Mouse (Mus musculus) gastrocnemius, postnatal 14 days (tissue): ENCODE measurements at regions not wholly inside any gene's neighbourhood (a gene's known extent, or its start where the extent isn't known, plus 50 kb on each side); places are given as distances from the start of the nearest gene placed in this dataset.
A peak's percentile ranks its signal among the peaks of the same experiment; 100 is the strongest.

Experiments used
- DNase-seq: peaks from one replicate; pipeline ENCODE4 v3.0.0; 2021; ENCODE audit warnings: mixed read lengths
- intact Hi-C: fragments of 180-260 bp; cut with DNase I; formaldehyde crosslinking; loops from one replicate; pipeline ENCODE4 v1.15.1; 2025; ENCODE audit warnings: low total_unique reads

DNA sequence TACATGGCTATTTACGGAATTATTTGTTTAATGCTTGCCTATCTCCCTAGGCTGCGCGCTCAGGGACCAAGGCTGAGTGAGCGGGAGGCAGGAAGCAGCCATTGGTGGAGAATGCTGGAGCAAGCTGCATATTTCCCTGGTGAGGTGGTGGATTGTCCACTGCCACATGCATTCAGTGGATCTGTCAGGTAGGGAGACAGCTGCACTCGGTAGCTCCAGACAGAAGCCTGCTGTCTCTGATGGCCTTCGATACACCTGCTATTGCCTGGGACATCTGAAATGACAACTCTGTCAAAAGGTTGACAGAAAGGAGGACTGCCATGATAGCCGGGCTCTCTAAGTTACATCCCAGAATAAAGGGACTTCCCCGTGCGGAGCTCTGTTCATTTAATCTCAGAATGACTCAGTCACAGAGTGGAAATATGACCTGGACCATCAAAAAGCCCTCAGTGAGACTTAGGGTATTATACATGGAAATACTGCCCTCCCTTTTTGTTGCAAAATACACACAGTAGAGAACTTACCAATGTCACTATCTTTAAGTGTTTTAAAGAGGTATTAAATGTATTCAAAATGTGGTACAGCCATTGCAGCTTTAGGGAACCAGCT, 201.5 kb downstream of the Hhipl2 start:
- DNase-seq, result no peak
- intact Hi-C loops, result no loop called here

DNA sequence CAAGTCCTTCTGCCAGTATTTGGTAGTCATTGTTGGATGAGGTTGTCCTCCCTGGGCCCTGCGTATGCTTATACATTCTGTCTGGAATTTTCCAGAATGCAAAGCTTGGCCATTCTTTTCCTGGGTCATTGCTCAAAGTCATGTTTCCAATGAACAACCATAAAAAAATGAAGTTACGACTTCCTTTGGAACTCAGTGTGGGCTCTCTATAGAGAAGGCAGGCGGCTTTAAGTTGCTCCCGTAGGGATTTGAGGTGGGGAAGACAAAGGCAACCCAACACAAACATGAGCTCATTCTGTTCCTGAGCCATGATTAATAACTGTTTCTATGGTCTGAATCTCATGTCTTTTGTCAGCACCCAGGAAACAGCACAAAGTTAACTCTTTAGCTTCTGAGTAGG, 204.3 kb downstream of the Hhipl2 start:
- DNase-seq, result no peak

DNA sequence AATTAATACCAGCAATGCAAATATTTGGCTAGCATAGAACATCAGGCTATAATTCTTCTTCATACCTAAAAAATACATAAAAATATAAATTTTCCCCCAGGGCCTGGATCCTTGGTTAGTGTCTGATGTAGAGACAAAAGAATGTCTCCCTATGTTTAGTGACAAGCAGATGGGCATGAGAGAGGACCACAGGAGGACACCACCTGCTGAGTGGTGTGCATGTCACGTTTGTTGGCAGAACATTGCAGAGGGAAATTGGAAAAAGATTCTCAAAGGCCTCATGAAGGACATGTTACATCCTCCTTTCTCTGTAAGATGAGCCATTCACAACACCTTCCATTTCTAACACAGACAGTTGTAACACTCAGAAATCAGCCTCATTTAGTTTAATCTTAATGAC, 206.3 kb downstream of the Hhipl2 start:
- DNase-seq, result no peak
- intact Hi-C loops, result no loop called here

More for the DNA sequence above, 204.3 kb downstream of the Hhipl2 start:
- intact Hi-C loops, result no loop called here

DNA sequence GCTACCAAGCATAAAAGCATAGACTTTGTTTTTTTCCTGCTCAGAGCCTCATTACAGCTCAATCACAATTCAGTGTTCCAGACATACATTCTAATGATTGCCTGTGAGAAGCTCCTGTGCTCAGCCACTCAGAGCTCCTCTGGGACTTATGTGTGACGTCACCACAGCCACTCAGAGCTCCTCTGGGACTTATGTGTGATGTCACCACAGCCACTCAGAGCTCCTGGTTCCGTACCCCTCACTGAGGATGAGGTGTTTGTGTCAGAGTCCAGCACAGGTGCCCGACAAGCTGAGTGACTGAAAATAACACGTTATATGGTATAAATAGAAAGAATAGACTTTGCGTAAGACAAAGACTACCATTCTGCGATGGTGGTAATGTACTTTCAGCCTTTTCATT, 215.8 kb downstream of the Hhipl2 start:
- no peak for DNase-seq
- intact Hi-C loops, result no loop called here

DNA sequence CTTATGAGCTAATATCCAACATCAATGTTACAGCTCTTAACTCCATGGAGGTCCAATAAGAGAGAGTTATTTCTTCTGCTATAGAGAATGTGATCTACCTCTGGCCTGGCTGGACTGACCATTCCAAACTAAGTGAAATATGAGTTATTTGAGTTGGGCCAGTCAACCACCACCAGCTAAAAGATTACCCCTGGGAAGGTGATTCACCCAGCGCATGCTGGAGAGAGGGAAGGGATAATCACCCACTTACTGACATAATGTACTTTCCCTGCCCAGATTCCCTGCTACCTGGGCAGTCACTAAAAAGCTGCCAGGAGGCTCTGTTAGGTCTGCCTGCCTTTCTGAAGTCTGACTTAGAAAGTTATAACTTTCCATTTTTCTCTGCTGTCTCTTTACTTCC, 216.8 kb downstream of the Hhipl2 start:
- intact Hi-C loops, result no loop called here
- DNase-seq, result no peak

DNA sequence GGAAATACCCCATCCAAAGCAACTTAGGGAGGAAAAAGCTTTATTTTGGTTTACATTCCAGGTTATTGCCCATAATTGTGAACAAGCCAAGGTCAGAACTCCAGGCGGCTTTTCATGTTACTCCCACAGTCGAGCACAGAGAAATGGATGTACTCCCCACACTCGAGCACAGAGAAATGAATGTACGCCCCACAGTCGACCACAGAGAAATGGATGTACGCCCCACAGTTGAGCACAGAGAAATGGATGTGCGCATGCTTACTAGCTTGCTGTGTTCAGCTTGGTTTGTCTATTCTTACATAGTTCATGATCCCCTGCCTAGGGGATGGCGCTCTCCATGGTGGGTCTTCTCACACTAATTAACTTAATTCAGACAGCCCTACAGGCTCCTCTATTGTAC, 219.2 kb downstream of the Hhipl2 start:
- intact Hi-C loops, result no loop called here
- no peak for DNase-seq

DNA sequence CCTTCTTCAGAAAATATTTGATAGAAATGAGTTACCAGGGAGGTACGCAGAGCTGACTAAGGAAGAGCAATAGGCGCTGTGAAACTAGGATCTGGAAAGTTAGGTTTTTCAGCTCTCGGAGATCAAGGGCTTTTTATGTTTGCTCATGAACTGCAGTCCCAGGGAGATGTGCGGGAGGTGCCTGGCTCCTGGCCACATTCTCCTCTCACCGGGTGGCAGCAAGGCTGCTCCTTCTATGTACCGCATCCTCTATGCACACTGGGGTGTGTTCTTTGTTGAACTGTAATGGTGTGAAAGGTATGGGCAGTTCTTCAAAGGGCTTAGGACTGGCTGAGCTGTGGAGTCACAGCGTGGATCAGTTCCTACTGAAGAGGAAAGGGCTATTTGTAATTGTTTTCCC, 221.3 kb downstream of the Hhipl2 start:
- no peak for DNase-seq
- intact Hi-C loops, result no loop called here

DNA sequence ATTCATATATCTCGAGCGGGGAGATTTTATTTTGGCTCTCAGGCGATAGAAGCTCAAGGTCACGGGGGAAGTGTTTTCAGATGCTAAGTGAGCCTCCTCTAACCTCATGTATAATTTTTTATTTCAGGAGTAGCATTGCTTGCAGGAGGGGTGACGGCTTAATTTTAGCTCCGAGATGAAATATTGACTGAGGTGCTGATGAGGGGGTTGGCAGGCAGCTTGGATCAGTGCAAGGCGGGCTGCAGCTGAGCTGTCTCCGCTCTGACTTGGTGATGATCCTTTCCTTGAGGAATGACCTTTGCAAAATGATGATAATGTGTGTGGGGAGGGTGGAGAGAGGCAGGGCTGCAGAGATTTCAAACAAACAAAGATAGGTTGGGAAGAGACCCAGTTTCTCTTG, 222.6 kb downstream of the Hhipl2 start:
- DNase-seq, result no peak
- intact Hi-C loops, result no loop called here

DNA sequence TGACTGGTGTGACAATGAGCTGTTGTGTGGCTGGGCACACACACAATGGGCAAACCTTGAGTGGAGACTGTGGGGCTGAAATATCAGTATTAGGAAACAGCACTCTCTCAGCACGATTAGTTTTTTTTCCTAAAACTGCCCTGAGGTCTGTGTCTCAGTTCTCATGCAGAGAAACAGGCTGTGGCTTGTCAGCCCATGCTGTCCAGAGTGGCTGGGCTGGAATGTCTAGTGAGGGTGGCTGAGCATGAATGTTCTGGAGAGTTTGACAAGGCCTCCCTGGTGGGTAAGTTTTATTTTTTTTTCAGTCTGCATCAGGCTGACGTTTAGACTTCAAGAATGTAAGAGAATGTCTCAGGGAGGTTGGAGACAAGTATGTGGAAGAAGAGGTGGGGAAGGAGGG, 226.0 kb downstream of the Hhipl2 start:
- intact Hi-C loops, result no loop called here
- DNase-seq, result no peak

DNA sequence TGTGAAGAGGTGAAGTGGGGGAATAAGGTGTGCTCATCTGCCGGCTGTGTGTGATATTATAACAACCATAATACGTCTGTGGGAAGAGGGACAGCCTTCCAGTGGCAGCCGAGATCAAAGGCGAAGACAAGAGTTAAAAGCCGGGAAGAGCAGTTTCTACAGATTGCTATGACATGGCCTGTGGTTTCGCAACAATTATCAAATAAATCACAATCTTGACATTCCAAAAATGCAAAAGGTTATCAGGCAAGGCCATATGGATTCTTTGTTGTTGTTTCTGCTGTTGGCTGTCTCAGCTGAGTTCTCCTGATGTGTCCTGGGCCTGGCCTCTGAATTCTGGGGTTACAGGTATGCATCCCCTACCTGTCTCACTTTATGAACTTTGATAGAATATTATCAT, 235.9 kb downstream of the Hhipl2 start:
- DNase-seq, result no peak
- intact Hi-C loops, result no loop called here

DNA sequence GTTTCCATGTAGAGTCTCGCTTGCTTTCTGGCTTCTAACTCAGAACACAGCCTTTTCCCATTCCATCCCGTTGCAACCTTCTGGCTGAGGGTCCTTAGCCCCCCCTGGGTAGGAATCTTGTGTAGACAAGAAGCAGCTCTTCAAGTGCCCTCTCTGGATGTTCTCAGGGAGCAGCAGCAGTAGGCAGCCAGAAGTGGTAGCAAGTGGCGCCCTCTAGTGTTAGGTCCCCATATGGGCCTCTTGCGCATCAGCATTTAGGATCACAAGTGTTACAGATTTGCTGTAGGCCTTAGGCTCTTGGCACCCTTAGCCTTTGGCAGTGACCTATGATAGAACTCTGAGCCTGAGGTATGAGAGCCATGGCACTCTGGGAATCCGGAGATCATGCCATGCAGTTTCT, 239.0 kb downstream of the Hhipl2 start:
- DNase-seq, result peak; percentile 54
- intact Hi-C loops, result no loop called here

DNA sequence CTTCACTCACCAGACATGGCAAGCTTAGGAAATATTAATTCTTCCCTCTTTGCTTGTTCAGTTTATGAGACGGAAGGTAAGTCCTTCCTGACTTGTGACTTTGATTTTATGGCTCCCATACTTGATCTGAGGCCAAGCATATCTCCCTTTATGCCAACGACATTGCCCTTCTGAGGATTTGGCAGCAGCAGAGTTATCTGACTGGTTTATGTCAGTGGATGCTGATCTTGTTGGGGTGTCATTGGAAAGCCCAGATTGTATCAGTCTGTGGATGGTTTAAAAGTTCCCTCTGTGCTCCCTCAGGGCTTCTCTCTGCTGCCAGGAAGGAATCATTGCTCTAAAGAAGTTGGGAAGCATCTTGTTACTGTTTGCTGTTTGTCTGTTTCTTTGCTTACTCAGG, 242.5 kb downstream of the Hhipl2 start:
- no peak for DNase-seq
- intact Hi-C loops, result no loop called here

DNA sequence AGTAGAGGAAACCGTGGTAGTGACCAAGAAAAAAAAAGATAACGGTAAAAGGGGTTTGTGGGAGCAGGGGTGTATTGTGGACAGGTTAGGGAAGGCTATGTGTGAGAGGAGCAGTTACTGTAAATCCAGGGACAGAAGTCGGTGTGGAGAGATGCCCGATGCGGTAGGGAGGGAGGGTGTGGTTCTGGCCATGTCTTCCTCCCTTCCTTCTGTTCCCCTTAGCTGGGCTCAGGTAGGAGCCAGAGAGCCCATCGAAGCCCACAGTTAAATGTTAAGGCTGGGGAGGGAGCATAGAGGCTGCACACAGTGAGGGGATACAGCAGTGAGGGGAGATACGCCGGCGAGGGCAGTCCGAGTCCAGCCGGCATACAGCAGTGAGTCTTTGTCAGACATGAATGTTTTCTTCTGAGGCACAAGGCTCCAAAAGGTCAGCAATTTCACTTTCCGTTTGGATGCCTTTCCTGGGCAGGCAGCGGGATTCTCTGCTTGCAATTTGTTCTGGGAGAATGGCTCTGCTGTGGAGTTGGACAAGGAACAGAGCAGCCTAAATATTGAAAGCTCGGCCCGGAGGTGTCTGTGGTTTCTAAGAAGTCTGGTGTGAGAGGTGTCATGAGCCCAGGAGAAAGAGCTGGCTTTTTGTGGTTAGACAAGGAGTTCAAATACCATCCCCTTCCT, 244.5 kb downstream of the Hhipl2 start:
- intact Hi-C loops, result no loop called here
- DNase-seq, result no peak

DNA sequence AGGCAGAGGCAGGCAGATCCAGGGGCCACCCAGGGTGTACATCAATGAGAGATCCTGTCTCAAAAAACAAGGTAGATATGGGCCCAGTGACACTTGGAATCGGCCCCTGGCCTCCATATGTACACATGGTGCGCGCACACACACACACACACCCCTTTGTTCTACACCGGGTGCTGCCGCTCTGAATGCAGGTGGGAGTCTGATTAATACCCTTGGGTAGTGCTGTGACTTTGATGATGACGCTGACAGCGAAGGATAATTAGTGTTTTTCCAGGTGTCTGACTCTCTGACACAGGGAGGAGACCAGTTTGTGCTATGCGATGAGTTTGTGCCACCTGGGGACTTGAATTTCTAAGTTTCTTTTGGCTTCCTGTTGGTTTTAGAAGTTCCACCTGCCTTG, 251.3 kb downstream of the Hhipl2 start:
- DNase-seq, result no peak
- intact Hi-C loops, result no loop called here

DNA sequence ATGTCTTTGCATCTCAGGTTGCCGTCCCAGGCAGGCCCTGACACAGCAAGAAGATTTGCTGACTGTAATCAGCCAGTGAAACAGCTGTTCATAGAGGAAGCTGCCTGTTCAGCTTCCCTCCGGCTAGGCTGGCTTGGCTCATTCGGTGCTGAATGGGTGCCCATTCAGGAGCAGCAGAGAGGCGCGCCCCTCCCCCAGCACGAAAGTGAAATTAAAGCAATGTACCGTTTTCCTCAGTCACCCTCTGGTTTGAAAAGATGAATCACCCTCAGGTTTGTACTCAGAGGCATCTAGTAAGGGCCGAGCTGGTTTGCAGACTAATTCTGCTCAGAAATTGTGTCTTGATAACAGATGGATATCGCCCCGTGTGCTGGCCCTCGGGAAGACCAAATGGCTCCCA, 251.7 kb downstream of the Hhipl2 start:
- DNase-seq, result peak; percentile 70
- intact Hi-C loops, result no loop called here

DNA sequence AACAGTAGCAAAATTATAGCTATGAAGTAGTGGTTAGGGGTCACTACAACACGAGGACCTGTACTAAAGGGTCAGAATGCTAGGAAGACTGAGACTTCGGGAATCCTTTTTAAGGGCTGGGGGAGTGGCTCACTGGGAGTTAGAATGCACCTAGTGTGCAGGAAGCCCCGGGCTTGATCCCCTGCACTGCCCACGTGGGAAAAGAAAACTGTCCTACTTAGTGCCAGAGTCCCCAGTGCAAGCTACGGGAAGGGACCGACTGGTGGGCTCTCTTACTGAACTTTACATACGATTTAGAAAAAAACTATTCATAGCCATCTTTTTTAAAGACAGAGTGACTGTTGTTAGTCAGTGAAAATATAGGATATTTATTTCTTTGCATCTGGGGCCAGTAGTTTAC, 252.5 kb downstream of the Hhipl2 start:
- no peak for DNase-seq
- intact Hi-C loops, result no loop called here

DNA sequence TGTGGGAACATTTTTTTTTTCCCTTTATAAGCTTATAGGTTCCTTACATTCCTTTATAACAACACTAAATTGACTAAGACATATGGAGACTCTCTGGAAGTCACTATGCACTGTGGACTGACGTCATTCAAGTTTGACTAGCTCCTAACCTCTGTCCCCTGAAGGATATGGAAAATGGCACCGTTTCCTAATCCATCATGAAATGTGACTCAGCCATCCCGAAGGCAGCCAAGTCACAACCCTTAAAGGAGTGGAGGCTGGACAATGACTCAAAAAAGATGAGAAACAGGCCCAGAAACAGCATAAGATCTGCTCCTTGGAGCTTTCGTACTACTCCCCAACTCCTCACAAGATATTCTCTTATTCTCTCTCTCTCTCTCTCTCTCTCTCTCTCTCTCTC, 253.5 kb downstream of the Hhipl2 start:
- peak; percentile 30 for DNase-seq
- intact Hi-C loops, result no loop called here

DNA sequence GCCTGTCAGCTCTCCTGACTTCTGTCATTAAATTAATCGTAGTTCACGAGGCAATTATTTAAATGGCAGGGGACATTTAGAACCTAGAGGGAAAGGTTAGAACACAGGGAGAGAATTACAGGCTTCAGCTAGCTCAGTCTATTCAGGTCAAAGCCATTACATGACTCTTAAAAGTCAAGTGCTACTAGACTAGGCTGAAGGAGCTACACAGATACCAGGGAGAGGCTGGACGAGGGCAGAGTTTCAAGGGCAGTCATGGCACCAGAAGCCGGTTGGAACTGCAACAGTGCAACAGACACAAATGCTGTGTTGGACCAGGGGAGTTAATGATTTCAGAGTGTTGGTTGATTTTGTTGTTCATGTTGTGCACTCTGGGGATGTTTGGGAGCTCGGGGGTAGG, 254.5 kb downstream of the Hhipl2 start:
- DNase-seq, result no peak
- intact Hi-C loops, result no loop called here

DNA sequence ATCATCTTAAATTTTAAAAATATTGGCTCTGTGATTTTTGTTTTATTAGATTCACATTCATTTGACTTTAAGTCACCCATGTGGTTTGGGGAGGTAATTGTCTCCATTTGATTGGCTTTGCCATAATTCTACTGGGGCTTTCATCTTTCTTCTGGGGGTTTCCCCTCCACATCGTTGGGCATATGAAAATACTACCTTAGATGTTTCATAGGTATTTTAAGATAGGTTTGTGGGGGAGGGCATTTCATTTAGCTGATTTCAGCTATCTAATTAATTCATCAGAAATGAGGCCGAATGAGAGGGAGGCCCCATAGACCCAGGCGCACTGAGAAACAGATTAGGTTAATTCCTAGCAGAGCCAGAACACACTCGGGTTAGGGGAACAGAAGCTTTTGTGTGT, 259.6 kb downstream of the Hhipl2 start:
- DNase-seq, result no peak
- intact Hi-C loops, result no loop called here

DNA sequence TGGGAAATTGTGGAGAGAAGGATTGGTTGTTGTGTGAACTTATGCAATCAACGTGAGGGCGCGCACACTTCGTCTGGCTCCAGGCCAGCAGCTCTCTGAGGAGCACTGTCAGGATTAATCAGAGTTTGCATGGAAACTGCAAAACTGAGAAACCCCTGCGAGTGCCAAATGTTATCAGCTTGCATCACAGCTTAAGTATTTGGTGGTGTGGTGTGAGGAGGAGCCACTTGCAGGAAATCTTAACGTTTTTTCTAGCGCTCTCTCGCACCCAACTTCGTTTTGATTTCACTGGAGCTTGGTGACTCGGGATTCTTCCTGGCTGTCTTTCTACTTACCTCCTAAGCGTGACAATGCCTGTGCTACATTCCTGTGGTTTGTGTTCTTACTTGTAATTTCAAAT, 261.9 kb downstream of the Hhipl2 start:
- DNase-seq, result peak; percentile 54
- intact Hi-C loops, result no loop called here

DNA sequence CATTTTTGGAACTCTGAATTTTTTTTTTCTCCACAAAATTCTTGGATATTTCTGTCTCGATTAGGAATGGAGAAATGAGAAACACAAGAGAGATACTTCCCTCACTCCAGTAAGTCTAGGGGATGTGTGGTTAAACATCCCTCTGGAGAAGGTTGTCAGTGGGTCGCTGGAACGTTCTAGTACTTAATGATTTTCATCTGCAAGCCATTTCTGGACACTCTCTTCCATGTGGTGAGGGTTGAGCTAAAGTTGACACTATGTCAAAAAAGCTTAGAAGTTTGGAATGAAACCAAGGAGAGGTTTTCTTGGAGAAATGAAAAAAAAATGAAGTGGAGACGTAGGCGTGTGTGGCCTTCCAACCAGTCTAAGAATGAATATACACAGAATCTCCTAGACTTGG, 268.0 kb downstream of the Hhipl2 start:
- intact Hi-C loops, result no loop called here
- no peak for DNase-seq

DNA sequence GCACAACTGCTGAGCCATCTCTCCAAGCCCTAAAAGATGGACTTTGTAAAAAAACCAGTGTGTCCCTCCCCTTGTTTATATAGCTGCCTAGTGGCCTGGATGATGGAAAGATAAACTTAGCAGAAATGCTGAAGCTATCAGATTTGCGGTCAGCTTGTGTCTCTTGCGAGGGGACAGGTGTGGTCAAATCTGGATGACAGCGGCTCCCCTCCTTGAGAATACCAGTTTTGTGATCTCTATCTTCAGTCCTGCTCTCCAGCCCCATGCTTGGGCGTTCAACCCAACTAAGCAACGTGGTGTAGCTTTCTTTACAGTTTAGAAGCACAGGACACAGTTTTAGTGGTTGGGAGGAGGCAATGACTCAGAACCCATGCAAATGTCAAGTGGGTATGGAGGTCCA, 274.7 kb downstream of the Hhipl2 start:
- intact Hi-C loops, result no loop called here
- no peak for DNase-seq
